Mouse (Mus musculus): ENCODE measurements around the gene Gstm1.

GRCm38 (mm10) chr3:107965592-107965991, 52.2 kb downstream of the Gstm1 start:
- TF ChIP-seq CTCF (IDR thresholded peaks at IDR 0.05) = no peak
- TF ChIP-seq EP300 (IDR thresholded peaks at IDR 0.05; ENCODE audit: insufficient read depth, low read depth, low read length) = no peak
- TF ChIP-seq POLR2A (IDR thresholded peaks at IDR 0.05; ENCODE audit: insufficient read depth, low read depth, low read length) = no peak
